Mouse (Mus musculus) megakaryocyte progenitor cell, adult 5-6 weeks (primary cell): ENCODE measurements around the gene Eif4g3. TPM values are rescaled to one million over a fixed set of nuclear protein-coding genes. Genes with fewer than 3 reads are reported as not detected.

Source experiments
- ATAC-seq: replicated peaks from 2 replicates; pipeline ENCODE4 v1.8.0; 2016; ENCODE audit warnings: mild to moderate bottlenecking, moderate TSS enrichment, inconsistent platforms; ENCODE audit not compliant: poor library complexity
- total RNA-seq, 2 experiments: library from RNA; stranded (forward) in 1 of 2; stranded (reverse) in 1 of 2; fragments of 157-497, 149-512 nt in 1 of 2; fragments of 200-1000 nt in 1 of 2; gene quantifications; 2 replicates each; pipeline versions ENCODE4 v1.2.3 to v1.2.4; 2015 to 2017

Gene Eif4g3
- total RNA-seq, 2 experiments from 2014 or later, result 36.9 to 60.4 TPM

GRCm38 (mm10) chr4:138020231-138020630, 27.4 kb downstream of the Eif4g3 start:
- ATAC-seq, result no peak

GRCm38 (mm10) chr4:138021651-138022050, 28.8 kb downstream of the Eif4g3 start:
- no peak for ATAC-seq

GRCm38 (mm10) chr4:138022761-138023160, 29.9 kb downstream of the Eif4g3 start:
- ATAC-seq, result 0 out of 2 replicates have a peak, but pooled peaks have one; percentile 26

GRCm38 (mm10) chr4:138023403-138024100, 30.7 kb downstream of the Eif4g3 start:
- peak; percentile 75 for ATAC-seq

GRCm38 (mm10) chr4:138029168-138029567, 36.3 kb downstream of the Eif4g3 start:
- ATAC-seq, result no peak

GRCm38 (mm10) chr4:138031828-138032227, 39.0 kb downstream of the Eif4g3 start:
- ATAC-seq, result no peak

GRCm38 (mm10) chr4:138033871-138034270, 41.0 kb downstream of the Eif4g3 start:
- ATAC-seq, result 0 out of 2 replicates have a peak, but pooled peaks have one; percentile 26

- ATAC-seq, result no peak
Observed at GRCm38 (mm10) chr4:138035435-138036120, 42.8 kb downstream of the Eif4g3 start.

- ATAC-seq, result no peak
Observed at GRCm38 (mm10) chr4:138037110-138037509, 44.3 kb downstream of the Eif4g3 start.

GRCm38 (mm10) chr4:138037896-138038295, 45.1 kb downstream of the Eif4g3 start:
- ATAC-seq, result no peak

GRCm38 (mm10) chr4:138038365-138039274, 45.8 kb downstream of the Eif4g3 start:
- no peak for ATAC-seq

- no peak for ATAC-seq
Observed at GRCm38 (mm10) chr4:138039275-138039651, 46.4 kb downstream of the Eif4g3 start.

GRCm38 (mm10) chr4:138040589-138040988, 47.8 kb downstream of the Eif4g3 start:
- peak; percentile 29; the same call in 1 of the 2 replicates for ATAC-seq

- no peak for ATAC-seq
Observed at GRCm38 (mm10) chr4:138041566-138042256, 48.9 kb downstream of the Eif4g3 start.

- ATAC-seq, result no peak
Observed at GRCm38 (mm10) chr4:138042257-138042589, 49.4 kb downstream of the Eif4g3 start.

- ATAC-seq, result no peak
Observed at GRCm38 (mm10) chr4:138042625-138043024, 49.8 kb downstream of the Eif4g3 start.

GRCm38 (mm10) chr4:138044841-138045500, 52.1 kb downstream of the Eif4g3 start:
- no peak for ATAC-seq

- 0 out of 2 replicates have a peak, but pooled peaks have one; percentile 29 for ATAC-seq
Observed at GRCm38 (mm10) chr4:138045809-138046208, 53.0 kb downstream of the Eif4g3 start.

GRCm38 (mm10) chr4:138046371-138046770, 53.5 kb downstream of the Eif4g3 start:
- ATAC-seq, result no peak

- ATAC-seq, result no peak
Observed at GRCm38 (mm10) chr4:138049547-138049946, 56.7 kb downstream of the Eif4g3 start.
